Mouse (Mus musculus): Measurements from ENCODE around the gene Emc3. TPM values are rescaled to one million over a fixed set of nuclear protein-coding genes. Genes with fewer than 3 reads are reported as not detected.

Gene Emc3
- total RNA-seq, 2 experiments from 2014 or later, result 57.9 to 61.8 TPM

DNA sequence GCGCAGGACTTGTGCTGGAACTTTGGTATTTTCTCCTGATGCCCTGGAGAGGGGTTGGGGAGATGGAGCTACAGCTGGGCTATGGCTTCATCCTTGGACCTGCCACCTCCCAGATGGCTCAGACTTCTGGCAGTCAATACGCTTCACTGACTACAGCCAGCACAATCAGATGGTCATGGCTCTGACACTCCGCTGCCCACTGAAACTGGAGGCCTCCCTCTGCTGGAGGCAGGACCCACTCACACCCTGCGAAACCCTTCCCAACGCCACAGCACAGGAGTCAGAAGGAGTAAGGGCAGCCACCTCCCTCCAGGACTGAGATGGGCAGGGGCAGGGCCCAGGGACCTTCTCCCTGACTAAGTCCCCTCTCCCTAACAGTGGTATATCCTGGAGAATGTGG, 65.8 kb downstream of the Emc3 start:
- intact Hi-C loops (cut with DNase I), result loop anchor here (5.0 kb wide), 2 partner anchors 88 to 133 kb away; partner anchors contain the start of genes Arpc4 and Tada3
- DNase-seq, result no peak

Small RNAs within 50 kb of the gene (microRNA-seq; reads per million reads assigned to microRNA genes)
- gene Gm23365 (ENCODE audit: borderline number of aligned reads in 2 of 2), result 0 reads per million in 2 experiments

Other genes with a start within 250 kb of the Emc3 start
- under 1 TPM in 1 of 2 experiments, not detected in 1; 0.24 TPM for gene Cpne9, start 249.3 kb downstream of the Emc3 start, total RNA-seq (2021)
- gene Brpf1, start 224.5 kb downstream of the Emc3 start, total RNA-seq (2021), result 10 to 100 TPM; 14.0 to 16.7 TPM
- 1 to 10 TPM; 4.7 to 7.4 TPM for gene Ogg1, start 204.7 kb downstream of the Emc3 start, total RNA-seq (2021)
- gene Camk1, start 187.7 kb downstream of the Emc3 start, total RNA-seq (2021), result 10 to 100 TPM; 65.3 to 78.4 TPM
- 10 to 100 TPM; 23.6 to 24.4 TPM for gene Tada3, start 153.8 kb downstream of the Emc3 start, total RNA-seq (2021)
- 10 to 100 TPM; 69.5 to 73.0 TPM for gene Arpc4, start 153.5 kb downstream of the Emc3 start, total RNA-seq (2021)
- 1 to 10 TPM in 1 of 2 experiments, under 1 TPM in 1; 0.67 to 1.5 TPM for gene Ttll3, start 142.4 kb downstream of the Emc3 start, total RNA-seq (2021)
- 10 to 100 TPM in 1 of 2 experiments, 1 to 10 TPM in 1; 9.9 to 11.6 TPM for gene Rpusd3, start 112.3 kb downstream of the Emc3 start, total RNA-seq (2021)
- gene Cidec, start 95.9 kb downstream of the Emc3 start, total RNA-seq (2021), result 10 to 100 TPM in 1 of 2 experiments, 1 to 10 TPM in 1; 2.5 to 14.0 TPM
- gene Jagn1, start 89.1 kb downstream of the Emc3 start, total RNA-seq (2021), result 10 to 100 TPM; 20.4 to 20.9 TPM
- gene Il17re, start 73.2 kb downstream of the Emc3 start, total RNA-seq (2021), result under 1 TPM; 0.65 to 0.67 TPM
- gene Il17rc, start 60.2 kb downstream of the Emc3 start, total RNA-seq (2021), result 1 to 10 TPM; 6.4 to 6.7 TPM
- gene Creld1, start 48.4 kb downstream of the Emc3 start, total RNA-seq (2021), result 10 to 100 TPM; 45.9 to 57.5 TPM
- not detected for gene Prrt3, start 29.7 kb downstream of the Emc3 start, total RNA-seq (2021)
- gene Fancd2, start within 50 bp of the Emc3 start, total RNA-seq (2021), result under 1 TPM; 0.11 to 0.17 TPM
- not detected for gene Fancd2os, start 69.1 kb upstream of the Emc3 start, total RNA-seq (2021)
- 10 to 100 TPM; 72.7 to 78.5 TPM for gene Brk1, start 73.1 kb upstream of the Emc3 start, total RNA-seq (2021)
- gene Vhl, start 92.3 kb upstream of the Emc3 start, total RNA-seq (2021), result 10 to 100 TPM; 10.5 to 13.8 TPM
- gene Irak2, start 106.8 kb upstream of the Emc3 start, total RNA-seq (2021), result 10 to 100 TPM in 1 of 2 experiments, 1 to 10 TPM in 1; 7.5 to 10.2 TPM
- gene Tatdn2, start 165.4 kb upstream of the Emc3 start, total RNA-seq (2021), result 10 to 100 TPM; 56.1 to 62.1 TPM
- not detected for gene Ghrl, start 188.2 kb upstream of the Emc3 start, total RNA-seq (2021)
- 10 to 100 TPM; 68.4 to 69.3 TPM for gene Sec13, start 209.1 kb upstream of the Emc3 start, total RNA-seq (2021)

Data from heart, postnatal 36 days (tissue).